Comparison of ENCODE assay signal across 7 mouse cellular contexts in genomic region chr15:31223596-31224134, GRCm38 (mm10). TPM values are rescaled to one million over a fixed set of nuclear protein-coding genes. Genes with fewer than 3 reads are reported as not detected.
A peak's percentile ranks its signal among the peaks of the same experiment; 100 is the strongest.
DNase-seq lines count a peak whose midpoint lies in the region; ATAC-seq and TF ChIP-seq lines count a peak whose summit lies in the region.

No protein-coding gene starts in this region.

- no peak for TF ChIP-seq POLR2A in lung, adult 2 months (IDR thresholded peaks at IDR 0.05; ENCODE audit: borderline replicate concordance, extremely low read depth, low read depth, low read length)

- peak overlapping the region; percentile 57 for H3K4me3 ChIP-seq in lung, adult 2 months (replicated peaks; ENCODE audit: extremely low read depth, low read depth, low read length)
- peak overlapping the region; percentile 75 for H3K4me3 ChIP-seq in embryonic facial prominence, embryonic 10.5 days
- H3K4me3 ChIP-seq in hindbrain, embryonic 14.5 days (replicated peaks; ENCODE audit: low read length): peak overlapping the region; percentile 83
- peak overlapping the region; percentile 79 for H3K4me3 ChIP-seq in midbrain, embryonic 10.5 days

- H3K9me3 ChIP-seq in embryonic facial prominence, embryonic 10.5 days: no peaks in the 10 kb centered on the region
- H3K9me3 ChIP-seq in hindbrain, embryonic 14.5 days (ENCODE audit: control insufficient read depth, low read length): no peaks in the 10 kb centered on the region
- H3K9me3 ChIP-seq in midbrain, embryonic 10.5 days (replicated peaks): no peaks in the 10 kb centered on the region

- no peak for TF ChIP-seq CTCF in lung, adult 2 months (IDR thresholded peaks at IDR 0.05; ENCODE audit: insufficient read depth, low read length)

- H3K27me3 ChIP-seq in embryonic facial prominence, embryonic 10.5 days (replicated peaks; ENCODE audit: low read depth, poor library complexity, severe bottlenecking): no peaks in the 10 kb centered on the region
- no peaks in the 10 kb centered on the region for H3K27me3 ChIP-seq in hindbrain, embryonic 14.5 days (ENCODE audit: control insufficient read depth, insufficient read depth, low read length)
- no peaks in the 10 kb centered on the region for H3K27me3 ChIP-seq in midbrain, embryonic 10.5 days (ENCODE audit: low read depth, poor library complexity, severe bottlenecking)

- H3K4me1 ChIP-seq in lung, adult 2 months (ENCODE audit: control insufficient read depth, insufficient read depth, low read length): no peaks in the 10 kb centered on the region
- H3K4me1 ChIP-seq in embryonic facial prominence, embryonic 10.5 days: peaks cover 19% of the 10 kb centered on the region
- H3K4me1 ChIP-seq in hindbrain, embryonic 14.5 days (replicated peaks; ENCODE audit: control insufficient read depth, insufficient read depth, low read length): peaks cover 12% of the 10 kb centered on the region
- peaks cover 13% of the 10 kb centered on the region for H3K4me1 ChIP-seq in midbrain, embryonic 10.5 days

- 0 out of 2 replicates have a peak, but pooled peaks have one; percentile 1 for ATAC-seq in hindbrain, embryonic 14.5 days (ENCODE audit: low FRiP score)

- peak overlapping the region; percentile 79 for H3K4me2 ChIP-seq in hindbrain, embryonic 14.5 days (replicated peaks)

- peak overlapping the region; percentile 94 for H3K9ac ChIP-seq in hindbrain, embryonic 14.5 days

- no peaks in the 10 kb centered on the region for H3K36me3 ChIP-seq in embryonic facial prominence, embryonic 10.5 days (replicated peaks)
- no peaks in the 10 kb centered on the region for H3K36me3 ChIP-seq in hindbrain, embryonic 14.5 days (replicated peaks; ENCODE audit: control insufficient read depth, insufficient read depth)
- H3K36me3 ChIP-seq in midbrain, embryonic 10.5 days: no peaks in the 10 kb centered on the region

- peak overlapping the region; percentile 91 for H3K27ac ChIP-seq in embryonic facial prominence, embryonic 10.5 days (replicated peaks)
- peak overlapping the region; percentile 88 for H3K27ac ChIP-seq in hindbrain, embryonic 14.5 days
- H3K27ac ChIP-seq in midbrain, embryonic 10.5 days (replicated peaks): peak overlapping the region; percentile 92

- no peak for DNase-seq in lung, adult 2 months
- no peak for DNase-seq in lung, postnatal 25 days (ENCODE audit: low spot score)
- DNase-seq in embryonic facial prominence, embryonic 10.5 days (ENCODE audit: low spot score): no peak
- no peak for DNase-seq in hindbrain, embryonic 14.5 days (ENCODE audit: low spot score)
- no peak for DNase-seq in midbrain, embryonic 10.5 days (ENCODE audit: low spot score)
- no peak for DNase-seq in urinary bladder, postnatal 4 days (ENCODE audit: low spot score in 2 of 2)
- no peak for DNase-seq in ovary, postnatal 14 days (ENCODE audit: low spot score)

- 27% methylated on average over 15 of the region's 15 CpGs for WGBS in lung, adult 2 months
- WGBS in embryonic facial prominence, embryonic 10.5 days: 46% methylated on average over 15 of the region's 15 CpGs
- 48% methylated on average over 15 of the region's 15 CpGs for WGBS in hindbrain, embryonic 14.5 days
- 49% methylated on average over 15 of the region's 15 CpGs for WGBS in midbrain, embryonic 10.5 days

RNA-seq across cellular contexts. Expression of gene Dap, which starts 0.4 kb away (rescaled TPM):
- polyA plus RNA-seq in lung, adult 2 months (2012; rRNA removed): 54.3 and 63.0 TPM in 2 replicates
- 45.7 and 46.6 TPM in 2 replicates for polyA plus RNA-seq in embryonic facial prominence, embryonic 10.5 days (2016; fragmentation: Nextera tagmentation; extraction: Ambion mirVana)
- polyA plus RNA-seq in hindbrain, embryonic 14.5 days (2014; fragmentation: Nextera tagmentation; extraction: Ambion mirVana): 25.4 and 36.2 TPM in 2 replicates
- polyA plus RNA-seq in midbrain, embryonic 10.5 days (2016; fragmentation: Nextera tagmentation; extraction: Ambion mirVana): 32.9 and 38.4 TPM in 2 replicates
